Mouse (Mus musculus) liver, postnatal 0 days (tissue): ENCODE data around the gene Svep1. TPM values are rescaled to one million over a fixed set of nuclear protein-coding genes. Genes with fewer than 3 reads are reported as not detected.

Experiments used
- ATAC-seq: fragments of 200-750 bp; cut with Nextera tagmentation; 2 replicates; pipeline ENCODE4 v1.8.0; 2017; ENCODE audit warnings: mild to moderate bottlenecking, moderate library complexity
- DNase-seq: peaks from one replicate; pipeline ENCODE4 v3.0.0-alpha.2; 2016
- H3K27ac ChIP-seq: fragments of 300-500 bp; sonication (generic); 2 replicates; pipeline ENCODE4 v1.5.1; 2014; ENCODE audit warnings: antibody characterized with exemption, moderate library complexity, mild to moderate bottlenecking, low read depth
- H3K27me3 ChIP-seq: fragments of 300-500 bp; sonication (generic); 2 replicates; pipeline ENCODE4 v1.6.1; 2014; ENCODE audit warnings: low read length, control low read depth, mixed read lengths; ENCODE audit not compliant: insufficient read depth
- H3K36me3 ChIP-seq: fragments of 300-500 bp; sonication (generic); replicated peaks from 2 replicates; pipeline ENCODE4 v1.6.1; 2014; ENCODE audit warnings: mild to moderate bottlenecking, control low read depth, low read length, moderate library complexity, mixed read lengths; ENCODE audit not compliant: insufficient read depth
- H3K4me1 ChIP-seq: fragments of 300-500 bp; sonication (generic); 2 replicates; pipeline ENCODE4 v1.6.1; 2014; ENCODE audit warnings: antibody characterized with exemption, mild to moderate bottlenecking, control low read depth; ENCODE audit not compliant: insufficient read depth
- H3K4me2 ChIP-seq: fragments of 300-500 bp; sonication (generic); 2 replicates; pipeline ENCODE4 v1.6.1; 2014; ENCODE audit warnings: low read depth, mild to moderate bottlenecking, low read length, moderate library complexity, mixed read lengths
- H3K4me3 ChIP-seq: fragments of 300-500 bp; sonication (generic); 2 replicates; pipeline ENCODE4 v1.5.1; 2014; ENCODE audit warnings: low read depth, low read length
- H3K9ac ChIP-seq: fragments of 300-500 bp; sonication (generic); replicated peaks from 2 replicates; pipeline ENCODE4 v1.6.1; 2014; ENCODE audit warnings: mild to moderate bottlenecking, moderate library complexity
- H3K9me3 ChIP-seq: fragments of 300-500 bp; sonication (generic); 2 replicates; pipeline ENCODE4 v1.6.1; 2016; ENCODE audit warnings: mild to moderate bottlenecking, control low read depth, low read length, mixed read lengths
- CTCF ChIP-seq: sonication (generic); IDR thresholded peaks from 2 replicates; pipeline ENCODE4 v1.5.1; 2016; ENCODE audit warnings: antibody characterized with exemption, low read depth
- EP300 ChIP-seq: IDR thresholded peaks from 2 replicates; pipeline ENCODE4 v1.6.1; 2016; ENCODE audit warnings: antibody characterized with exemption, low read depth, mild to moderate bottlenecking
- WGBS: fragments of 180-500 bp; shearing (Covaris S2); extraction: QIAGEN DNeasy Blood & Tissue Kit; methylation state at CpG from one replicate; pipeline ENCODE4 v1.1.7; 2014; ENCODE audit not compliant: insufficient replicate concordance; 5-methylcytosine and 5-hydroxymethylcytosine counted together
- polyA plus RNA-seq: library from polyadenylated mRNA; unstranded; fragments of >200 nt; fragmentation: Nextera tagmentation; extraction: Ambion mirVana; gene quantifications from 2 replicates; pipeline ENCODE4 v1.2.1, GENCODE M21; 2015

Svep1 gene
- polyA plus RNA-seq, 1 experiment from 2014 or later, result 0.12 TPM

DNA sequence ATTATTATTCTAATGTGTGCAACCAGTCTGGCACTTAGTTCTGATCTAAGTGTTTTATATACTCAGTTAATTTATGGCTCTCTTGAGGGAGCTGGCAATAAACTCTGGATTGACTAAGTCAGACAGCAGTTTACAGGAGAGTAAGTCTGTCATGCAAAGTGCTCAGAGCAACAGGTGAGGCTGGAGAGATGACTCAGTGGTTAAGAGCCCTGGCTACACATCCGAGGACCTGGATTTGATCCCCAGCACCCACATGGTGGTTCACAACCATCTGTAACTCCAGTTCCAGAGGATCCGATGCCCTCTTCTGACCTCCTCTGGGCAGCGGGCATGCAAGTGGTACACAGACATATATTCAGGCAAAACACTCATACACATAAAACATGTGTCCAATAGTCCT lies 162.3 kb downstream of the Svep1 start:
- no peak for TF ChIP-seq CTCF
- TF ChIP-seq EP300, result no peak
- Histone ChIP-seq H3K4me3 (no peak overlapping the region), H3K4me2 (no peak overlapping the region), H3K9ac (no peak overlapping the region), H3K9me3 (no peaks in the 10 kb centered on the region), H3K27me3 (no peaks in the 10 kb centered on the region), H3K4me1 (no peaks in the 10 kb centered on the region), H3K36me3 (no peaks in the 10 kb centered on the region), H3K27ac (no peak overlapping the region)
- ATAC-seq (no peak), DNase-seq (no peak)
- WGBS, result 76% methylated on average over 3 of the region's 3 CpGs

DNA sequence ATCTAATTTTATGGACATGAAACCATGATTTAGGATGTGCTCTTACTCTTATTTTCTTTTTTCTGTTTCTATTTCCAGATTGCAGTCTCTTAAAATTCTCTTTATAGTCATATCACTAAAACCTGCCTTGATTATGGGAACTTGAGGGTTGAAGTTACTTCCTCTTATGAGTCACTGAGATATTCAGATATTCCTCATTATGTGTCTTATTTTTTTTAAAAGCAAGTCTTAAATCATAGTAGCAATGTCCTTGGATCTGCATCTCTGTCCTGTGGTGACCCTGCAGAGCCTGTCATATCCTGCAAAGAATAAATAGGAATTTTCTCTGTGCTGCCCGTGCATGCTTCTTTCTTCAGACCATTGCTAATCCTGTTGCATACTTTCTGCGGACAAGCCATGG lies 166.6 kb downstream of the Svep1 start:
- H3K4me1 ChIP-seq, result no peaks in the 10 kb centered on the region
- H3K4me3 ChIP-seq, result no peak overlapping the region
- H3K27me3 ChIP-seq, result no peaks in the 10 kb centered on the region
- no peaks in the 10 kb centered on the region for H3K9me3 ChIP-seq
- 75% methylated on average over 2 of the region's 2 CpGs for WGBS
- ATAC-seq, result no peak
- no peak overlapping the region for H3K4me2 ChIP-seq
- TF ChIP-seq EP300, result no peak
- no peak for TF ChIP-seq CTCF
- H3K27ac ChIP-seq, result no peak overlapping the region
- no peak overlapping the region for H3K9ac ChIP-seq
- no peak for DNase-seq
- no peaks in the 10 kb centered on the region for H3K36me3 ChIP-seq

DNA sequence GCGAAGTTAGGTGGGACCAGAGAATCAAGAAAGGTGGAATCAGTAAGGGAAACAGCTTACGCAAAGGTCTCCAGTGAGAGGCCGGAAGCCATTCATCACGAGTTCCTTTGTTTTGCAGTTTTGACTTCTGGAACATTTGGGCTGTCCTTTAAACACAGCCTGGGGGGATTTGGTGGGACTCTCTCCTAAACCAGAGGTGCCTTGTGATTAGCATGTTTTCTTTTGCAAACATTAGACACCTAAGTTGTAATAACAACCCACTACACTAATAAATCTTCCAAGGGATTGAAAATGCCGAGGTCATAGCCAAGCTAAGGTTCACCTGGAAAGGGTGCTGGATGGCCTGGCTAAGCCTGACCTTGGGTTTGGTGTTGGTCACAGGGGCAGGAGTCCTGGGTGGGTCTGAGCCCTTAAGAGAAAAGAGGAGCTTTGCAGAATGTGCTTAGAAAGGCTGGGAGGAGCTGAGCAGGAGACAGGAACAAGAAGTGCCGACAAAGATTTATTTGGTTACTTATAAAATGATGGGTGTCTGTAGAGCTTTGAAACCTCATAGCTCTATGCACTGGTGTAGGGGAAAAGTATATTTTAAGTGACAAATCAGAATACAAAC lies 169.5 kb downstream of the Svep1 start:
- TF ChIP-seq EP300 (no peak), CTCF (no peak)
- ATAC-seq, result no peak

DNA sequence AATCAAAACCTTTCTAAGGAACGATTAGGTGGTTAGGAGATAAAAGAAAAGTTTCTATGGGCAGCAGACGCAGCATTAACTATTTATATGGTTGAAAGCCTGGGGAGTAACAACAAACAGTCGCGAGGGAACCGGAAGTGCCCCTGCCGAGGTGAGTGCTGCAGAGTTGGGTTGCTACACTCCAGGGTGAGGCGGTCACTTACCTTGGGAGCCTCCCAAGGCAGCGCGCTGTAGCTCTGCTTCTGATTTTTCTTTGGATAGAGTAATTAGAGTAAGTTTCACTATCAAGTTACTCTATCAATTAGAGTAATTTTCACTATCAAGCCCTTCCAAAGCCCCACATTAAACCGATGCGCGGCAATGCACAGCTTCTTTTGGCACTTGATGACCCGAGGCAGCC lies 172.0 kb downstream of the Svep1 start:
- peak overlapping the region; percentile 21 for H3K4me3 ChIP-seq
- no peaks in the 10 kb centered on the region for H3K4me1 ChIP-seq
- H3K9me3 ChIP-seq, result no peaks in the 10 kb centered on the region
- H3K27ac ChIP-seq, result no peak overlapping the region
- WGBS, result 37% methylated on average over 13 of the region's 13 CpGs
- H3K9ac ChIP-seq, result no peak overlapping the region
- H3K27me3 ChIP-seq, result no peaks in the 10 kb centered on the region
- DNase-seq (no peak), ATAC-seq (no peak)
- peak overlapping the region; percentile 46 for H3K4me2 ChIP-seq
- no peak for TF ChIP-seq CTCF
- no peak for TF ChIP-seq EP300
- no peaks in the 10 kb centered on the region for H3K36me3 ChIP-seq

More for the DNA sequence above, 169.5 kb downstream of the Svep1 start:
- Histone ChIP-seq H3K27ac (no peak overlapping the region), H3K27me3 (no peaks in the 10 kb centered on the region), H3K9me3 (no peaks in the 10 kb centered on the region), H3K4me1 (no peaks in the 10 kb centered on the region), H3K4me2 (no peak overlapping the region), H3K36me3 (no peaks in the 10 kb centered on the region), H3K4me3 (no peak overlapping the region), H3K9ac (no peak overlapping the region)
- WGBS, result 76% methylated on average over 6 of the region's 6 CpGs
- no peak for DNase-seq

DNA sequence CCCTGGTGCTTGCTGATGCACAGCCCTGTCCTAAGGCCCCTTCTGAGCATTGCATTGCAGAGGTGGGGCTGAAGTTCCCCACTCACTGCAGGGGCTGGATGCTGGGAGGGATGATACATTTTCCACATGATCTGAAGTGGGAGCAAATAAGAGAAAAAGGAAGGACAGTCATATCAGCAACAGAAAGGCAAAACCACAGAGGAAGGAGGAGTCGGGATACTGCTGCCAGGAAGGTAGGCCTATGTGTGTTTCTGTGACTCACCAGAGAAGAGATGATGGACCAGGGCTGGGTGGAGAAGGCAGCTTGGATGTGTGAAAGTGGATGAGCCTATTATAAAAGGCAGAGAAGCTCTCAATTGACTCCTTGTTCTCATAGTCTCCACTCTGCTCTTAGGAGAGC lies 173.9 kb downstream of the Svep1 start:
- no peak overlapping the region for H3K4me2 ChIP-seq
- DNase-seq (no peak), ATAC-seq (no peak)
- WGBS, result 44% methylated on average over 1 of the region's 1 CpGs
- no peaks in the 10 kb centered on the region for H3K4me1 ChIP-seq
- H3K27me3 ChIP-seq, result no peaks in the 10 kb centered on the region
- H3K27ac ChIP-seq, result no peak overlapping the region
- TF ChIP-seq CTCF, result no peak
- TF ChIP-seq EP300, result no peak
- H3K4me3 ChIP-seq, result no peak overlapping the region
- no peak overlapping the region for H3K9ac ChIP-seq
- H3K9me3 ChIP-seq, result no peaks in the 10 kb centered on the region
- H3K36me3 ChIP-seq, result no peaks in the 10 kb centered on the region

DNA sequence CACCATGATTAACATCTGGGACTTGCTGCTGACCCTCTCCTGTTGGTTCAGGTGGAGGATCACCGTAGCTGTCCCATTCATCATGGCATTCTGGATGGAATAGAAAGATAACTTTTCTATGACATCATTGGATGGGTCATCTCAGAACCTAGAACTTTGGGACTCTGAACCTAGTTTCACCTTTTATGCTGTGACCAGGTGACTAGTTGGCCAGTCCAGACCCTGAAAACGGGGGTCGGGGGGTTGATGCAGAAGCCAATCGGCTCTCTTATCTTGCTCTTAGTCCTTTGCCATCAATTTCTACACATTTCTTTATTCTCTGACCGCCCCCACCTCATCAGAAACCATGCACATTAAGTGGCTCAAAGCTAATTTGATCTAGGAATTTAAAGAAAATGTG lies 197.6 kb downstream of the Svep1 start, which contains the start of gene Txndc8:
Gene Txndc8 (minus strand): TSS at position 101 of the 400 bp plus-strand sequence.
- Histone ChIP-seq H3K27me3 (no peaks in the 10 kb centered on the region), H3K27ac (no peak within 1 kb of the TSS), H3K4me3 (no peak within 1 kb of the TSS), H3K4me1 (no peaks in the 10 kb centered on the region), H3K4me2 (no peak within 1 kb of the TSS), H3K36me3 (no peaks in the 10 kb centered on the region), H3K9ac (no peak within 1 kb of the TSS), H3K9me3 (no peaks in the 10 kb centered on the region)
- no peak for ATAC-seq
- no peak for DNase-seq
- TF ChIP-seq CTCF (no peak), EP300 (no peak)
- 87% methylated on average over 5 of the region's 5 CpGs for WGBS
